Mouse (Mus musculus): Measurements from ENCODE around the gene Cabp4. TPM values are rescaled to one million over a fixed set of nuclear protein-coding genes. Genes with fewer than 3 reads are reported as not detected.

Cabp4 gene
- not detected for total RNA-seq (2021)
- long read RNA-seq, experiment 1, partial matches to known transcripts = 0 of 1 reads
- long read RNA-seq, experiment 1, other reads (novel, unspliced or antisense) = 1 of 1 reads
- long read RNA-seq, experiment 2 = 0 reads

GRCm38 (mm10) chr19:4143759-4144268 is at the start of gene Cabp4:
TSS of gene Cabp4 (minus strand) at chr19:4144033.
- H3K27ac ChIP-seq = peak within 1 kb of the TSS; percentile 96

GRCm38 (mm10) chr19:4193129-4193528 is 49.3 kb upstream of the Cabp4 start:
- intact Hi-C loops (cut with DNase I) = loop anchor here (5.0 kb wide), 1 partner anchor 66 kb away; the partner anchor contains the start of gene Aip
- no peak for DNase-seq
- Histone ChIP-seq H3K4me3 (peak overlapping the region; percentile 94), H3K27ac (peak overlapping the region; percentile 98; the same call in 1 of the 2 replicates)
- TF ChIP-seq CTCF (IDR thresholded peaks at IDR 0.05) = no peak

More at GRCm38 (mm10) chr19:4143759-4144268, at the start of gene Cabp4:
- intact Hi-C loops (cut with DNase I) = no loop called here
- no peak within 1 kb of the TSS for H3K4me3 ChIP-seq
- no peak for TF ChIP-seq CTCF (IDR thresholded peaks at IDR 0.05)
- DNase-seq = no peak

- DNase-seq = no peak
- no peak for TF ChIP-seq CTCF (IDR thresholded peaks at IDR 0.05)
- H3K4me3 ChIP-seq = peak overlapping the region; percentile 94
- intact Hi-C loops (cut with DNase I) = loop anchor here (5.0 kb wide), 1 partner anchor 65 kb away; the partner anchor contains the start of gene Aip
- H3K27ac ChIP-seq = peak overlapping the region; percentile 98
Measured at GRCm38 (mm10) chr19:4192251-4192985, 48.6 kb upstream of the Cabp4 start.

- peak within 1 kb of the TSS; percentile 94 for H3K4me3 ChIP-seq
- TF ChIP-seq CTCF (IDR thresholded peaks at IDR 0.05) = peak; percentile 79
- intact Hi-C loops (cut with DNase I) = loop anchor here (1.0 to 5.0 kb wide), 2 partner anchors 21 to 64 kb away; partner anchors contain the start of gene Aip
- peak within 1 kb of the TSS; percentile 98 for H3K27ac ChIP-seq
- peak; percentile 99 for DNase-seq
Measured at GRCm38 (mm10) chr19:4191528-4192250, 47.9 kb upstream of the Cabp4 start, which contains the start of gene Ppp1ca. TSS of gene Ppp1ca (plus strand) at chr19:4192065.

- TF ChIP-seq CTCF (IDR thresholded peaks at IDR 0.05) = no peak
- DNase-seq = no peak
- Histone ChIP-seq H3K4me3 (peak within 1 kb of the TSS; percentile 94), H3K27ac (peak within 1 kb of the TSS; percentile 98)
- intact Hi-C loops (cut with DNase I) = loop anchor here (1.0 to 5.0 kb wide), 2 partner anchors 21 to 64 kb away; partner anchors contain the start of gene Aip
Measured at GRCm38 (mm10) chr19:4190831-4191334, 47.0 kb upstream of the Cabp4 start, which contains the start of gene Tbc1d10c. TSS of gene Tbc1d10c (minus strand) at chr19:4191284.

- intact Hi-C loops (cut with DNase I) = no loop called here
- H3K4me3 ChIP-seq = no peak overlapping the region
- no peak for DNase-seq
Measured at GRCm38 (mm10) chr19:4189051-4189620, 45.3 kb upstream of the Cabp4 start.

GRCm38 (mm10) chr19:4187303-4187702 is 43.5 kb upstream of the Cabp4 start:
- no peak for TF ChIP-seq CTCF (IDR thresholded peaks at IDR 0.05)
- H3K4me3 ChIP-seq = peak overlapping the region; percentile 45
- H3K27ac ChIP-seq = peak overlapping the region; percentile 81
- DNase-seq = peak; percentile 69
- intact Hi-C loops (cut with DNase I) = no loop called here

More at GRCm38 (mm10) chr19:4189051-4189620, 45.3 kb upstream of the Cabp4 start:
- no peak for TF ChIP-seq CTCF (IDR thresholded peaks at IDR 0.05)
- peak overlapping the region; percentile 81 for H3K27ac ChIP-seq

- no peak for DNase-seq
- intact Hi-C loops (cut with DNase I) = no loop called here
- Histone ChIP-seq H3K27ac (peak overlapping the region; percentile 28; the same call in 1 of the 2 replicates), H3K4me3 (no peak overlapping the region)
- no peak for TF ChIP-seq CTCF (IDR thresholded peaks at IDR 0.05)
Measured at GRCm38 (mm10) chr19:4184976-4185975, 41.4 kb upstream of the Cabp4 start.

GRCm38 (mm10) chr19:4183689-4184088 is 39.9 kb upstream of the Cabp4 start:
- intact Hi-C loops (cut with DNase I) = no loop called here
- DNase-seq = no peak
- Histone ChIP-seq H3K4me3 (no peak overlapping the region), H3K27ac (peak overlapping the region; percentile 28; the same call in 1 of the 2 replicates)
- no peak for TF ChIP-seq CTCF (IDR thresholded peaks at IDR 0.05)

GRCm38 (mm10) chr19:4181892-4182291 is 38.1 kb upstream of the Cabp4 start:
- Histone ChIP-seq H3K4me3 (no peak overlapping the region), H3K27ac (peak overlapping the region; percentile 35; the same call in 1 of the 2 replicates)
- intact Hi-C loops (cut with DNase I) = no loop called here
- TF ChIP-seq CTCF (IDR thresholded peaks at IDR 0.05) = no peak
- DNase-seq = peak; percentile 54

- intact Hi-C loops (cut with DNase I) = no loop called here
- no peak overlapping the region for H3K4me3 ChIP-seq
- H3K27ac ChIP-seq = peak overlapping the region; percentile 24; the same call in 1 of the 2 replicates
- TF ChIP-seq CTCF (IDR thresholded peaks at IDR 0.05) = no peak
- DNase-seq = no peak
Measured at GRCm38 (mm10) chr19:4180411-4180810, 36.6 kb upstream of the Cabp4 start.

Measured in gastrocnemius, adult 2 months (tissue).